Mouse (Mus musculus) granulocyte monocyte progenitor cell, adult 5-6 weeks (primary cell): ENCODE data around the gene Itpr3. TPM values are rescaled to one million over a fixed set of nuclear protein-coding genes. Genes with fewer than 3 reads are reported as not detected.

Experiments used
- ATAC-seq: replicated peaks from 2 replicates; pipeline ENCODE4 v1.8.0; 2016; ENCODE audit warnings: mild to moderate bottlenecking, moderate TSS enrichment, inconsistent platforms; ENCODE audit not compliant: poor library complexity, severe bottlenecking
- total RNA-seq, 2 experiments: library from RNA; stranded (forward) in 1 of 2; stranded (reverse) in 1 of 2; fragments of 200-712, 200-1000 nt in 1 of 2; fragments of >200 nt in 1 of 2; fragmentation: Nextera tagmentation in 1 of 2; gene quantifications; 2 replicates each; pipeline ENCODE4 v1.2.3; 2014 to 2017

Itpr3 gene
- total RNA-seq, 2 experiments from 2014 or later: 4.0 to 6.1 TPM

DNA sequence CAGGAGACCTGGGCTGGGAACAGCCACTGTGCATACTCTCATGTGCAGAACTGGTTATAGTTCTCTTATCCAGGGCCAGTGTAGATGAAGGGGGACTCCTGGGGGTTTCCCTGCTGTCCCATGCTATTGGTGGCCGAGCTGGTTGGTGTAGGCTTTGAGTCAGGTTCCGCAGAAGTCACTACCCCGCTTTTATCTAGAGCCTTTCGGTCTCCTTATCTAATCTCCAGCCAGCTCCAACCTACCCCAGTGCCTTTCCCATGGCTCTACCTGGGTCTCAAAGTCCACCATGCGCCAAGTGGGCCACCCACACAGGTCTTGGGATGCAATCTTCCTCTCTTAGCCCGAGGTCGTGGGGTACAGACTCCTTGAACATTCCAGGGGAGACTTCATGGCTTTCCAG is 9.0 kb downstream of the Itpr3 start:
- no peak for ATAC-seq

DNA sequence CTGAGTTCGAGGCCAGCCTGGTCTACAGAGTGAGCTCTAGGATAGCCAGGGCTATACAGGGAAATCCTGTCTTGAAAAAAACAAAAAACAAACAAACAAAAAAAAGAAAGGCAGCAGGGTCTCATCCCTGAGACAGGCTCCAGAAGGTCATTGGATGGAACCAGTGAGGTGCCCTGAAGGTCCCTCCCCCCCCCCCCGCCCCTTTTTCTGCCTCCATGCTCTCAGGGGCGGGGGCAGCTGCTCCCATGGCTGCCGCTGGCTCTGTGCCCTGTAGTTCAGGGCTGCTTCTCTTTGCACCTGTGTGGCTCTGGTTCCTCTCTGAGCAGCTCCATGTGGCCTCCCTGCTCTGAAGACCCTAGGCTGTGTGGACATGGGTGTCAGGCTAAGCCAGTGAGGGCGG is 12.0 kb downstream of the Itpr3 start:
- no peak for ATAC-seq

DNA sequence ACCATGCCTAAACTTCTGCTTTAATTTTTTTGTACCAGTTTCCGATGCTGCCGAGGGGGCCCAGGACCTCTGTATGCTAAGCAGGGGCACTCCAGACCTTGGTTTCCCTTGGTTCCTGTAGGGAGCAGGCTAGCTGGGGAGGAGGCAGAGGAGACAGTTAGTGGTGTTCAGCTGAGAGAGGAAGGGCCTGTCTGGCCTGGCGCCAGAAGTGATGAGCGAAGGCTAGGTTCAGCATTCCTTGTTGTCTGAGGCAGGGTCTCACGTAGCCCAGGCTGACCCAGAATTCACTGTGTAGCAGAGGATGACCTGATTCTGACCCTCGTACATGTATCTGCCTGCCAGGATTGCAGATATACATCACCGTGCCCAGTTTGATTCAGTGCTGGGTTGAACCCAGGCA is 13.8 kb downstream of the Itpr3 start:
- no peak for ATAC-seq

DNA sequence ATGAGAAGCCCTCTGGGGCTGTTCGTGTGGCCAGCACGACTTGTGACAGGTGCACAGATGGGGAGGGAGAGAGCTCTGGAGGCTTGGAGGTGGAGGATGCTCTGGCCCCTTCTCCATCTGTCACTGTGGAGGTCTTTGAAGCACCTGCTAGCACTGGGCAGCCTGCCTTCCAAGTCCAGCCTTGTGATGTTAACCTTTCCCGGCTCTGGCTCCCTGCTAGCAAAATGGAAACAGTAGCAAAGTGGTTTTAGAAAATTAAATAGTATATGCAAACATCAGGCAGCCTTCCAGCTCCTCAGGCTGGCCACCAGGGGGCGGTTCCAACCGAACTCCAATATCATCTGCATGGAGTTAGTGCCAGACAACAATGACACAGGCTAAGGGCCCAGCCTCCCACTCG is 14.5 kb downstream of the Itpr3 start:
- no peak; the same call in 1 of the 2 replicates for ATAC-seq

DNA sequence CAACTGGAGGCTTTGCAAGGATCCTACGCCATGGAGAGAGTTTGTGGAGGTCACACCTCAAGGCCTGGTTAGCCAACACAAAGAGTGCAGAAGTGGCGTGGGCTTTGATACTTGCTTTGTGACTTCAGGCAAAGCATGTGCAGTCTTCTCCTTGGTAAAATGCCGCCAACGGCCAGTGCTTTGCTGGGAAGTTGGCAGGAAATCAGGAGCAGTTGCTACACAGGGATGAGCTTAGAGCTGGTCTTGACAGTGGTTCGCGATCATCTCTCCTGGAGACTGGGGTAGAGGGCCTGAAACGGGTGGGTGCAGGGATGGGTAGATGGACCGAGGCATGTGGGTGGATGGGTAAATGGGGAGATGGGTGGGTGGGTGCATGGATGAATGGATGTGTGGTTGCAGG is 15.3 kb downstream of the Itpr3 start:
- ATAC-seq: no peak

DNA sequence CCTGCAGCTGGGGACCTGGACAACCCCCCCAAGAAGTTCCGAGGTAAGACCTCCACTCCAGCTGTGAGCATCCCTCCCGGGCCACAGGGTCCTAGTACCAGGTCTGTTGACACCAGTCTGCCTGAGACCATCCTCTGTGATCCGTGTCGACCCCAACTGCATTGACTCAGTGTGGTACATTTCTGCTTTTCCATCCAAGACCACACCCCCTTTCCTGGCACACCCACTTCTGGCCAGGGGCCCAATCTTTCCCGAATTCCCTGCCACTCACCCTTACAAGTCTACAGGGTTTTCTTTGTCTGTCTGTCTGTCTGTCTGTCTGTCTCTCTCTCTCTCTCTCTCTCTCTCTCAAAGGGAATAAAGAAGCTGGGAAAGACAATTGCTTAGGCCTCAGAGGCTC is 16.0 kb downstream of the Itpr3 start:
- ATAC-seq: no peak

DNA sequence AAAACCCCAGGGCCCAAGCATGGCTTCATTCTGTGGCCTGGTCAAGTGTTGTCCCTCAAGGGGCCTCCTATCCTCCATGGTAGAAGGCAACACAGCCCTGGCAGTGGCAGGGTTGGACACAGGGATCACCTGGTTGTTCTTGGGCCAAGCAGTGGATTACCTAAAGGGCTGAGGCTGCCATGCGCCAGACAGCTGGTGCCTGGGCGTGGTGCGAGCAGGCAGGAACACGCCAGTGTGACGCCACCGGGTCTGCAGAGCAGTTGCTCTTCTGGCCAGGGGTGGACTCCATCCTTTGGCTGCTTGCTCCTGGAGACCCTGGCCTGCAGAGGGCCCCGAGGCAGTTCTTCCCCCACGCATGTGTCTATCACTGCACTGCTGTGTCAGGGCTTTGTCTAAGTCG is 16.7 kb downstream of the Itpr3 start:
- ATAC-seq: no peak

DNA sequence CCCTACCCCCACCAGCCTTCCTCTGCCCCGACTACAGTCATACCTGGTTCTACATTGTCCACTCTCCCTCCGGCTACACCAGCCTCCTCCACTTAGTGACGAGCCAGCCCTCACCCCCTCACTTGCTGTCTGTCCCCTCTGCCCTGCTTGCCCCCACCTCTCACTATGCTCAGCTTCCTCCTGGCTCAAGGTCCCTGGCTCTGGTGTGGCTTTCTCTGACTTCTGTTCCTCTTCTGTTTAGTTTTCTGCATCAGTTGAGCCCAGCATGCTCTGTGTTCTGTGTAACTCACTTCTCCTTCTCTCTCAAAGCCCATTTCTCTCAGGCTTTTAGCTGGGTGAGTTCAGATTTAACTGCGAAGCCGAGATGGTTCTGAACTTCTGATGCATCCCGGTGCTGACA is 17.1 kb downstream of the Itpr3 start:
- peak; percentile 75 for ATAC-seq

DNA sequence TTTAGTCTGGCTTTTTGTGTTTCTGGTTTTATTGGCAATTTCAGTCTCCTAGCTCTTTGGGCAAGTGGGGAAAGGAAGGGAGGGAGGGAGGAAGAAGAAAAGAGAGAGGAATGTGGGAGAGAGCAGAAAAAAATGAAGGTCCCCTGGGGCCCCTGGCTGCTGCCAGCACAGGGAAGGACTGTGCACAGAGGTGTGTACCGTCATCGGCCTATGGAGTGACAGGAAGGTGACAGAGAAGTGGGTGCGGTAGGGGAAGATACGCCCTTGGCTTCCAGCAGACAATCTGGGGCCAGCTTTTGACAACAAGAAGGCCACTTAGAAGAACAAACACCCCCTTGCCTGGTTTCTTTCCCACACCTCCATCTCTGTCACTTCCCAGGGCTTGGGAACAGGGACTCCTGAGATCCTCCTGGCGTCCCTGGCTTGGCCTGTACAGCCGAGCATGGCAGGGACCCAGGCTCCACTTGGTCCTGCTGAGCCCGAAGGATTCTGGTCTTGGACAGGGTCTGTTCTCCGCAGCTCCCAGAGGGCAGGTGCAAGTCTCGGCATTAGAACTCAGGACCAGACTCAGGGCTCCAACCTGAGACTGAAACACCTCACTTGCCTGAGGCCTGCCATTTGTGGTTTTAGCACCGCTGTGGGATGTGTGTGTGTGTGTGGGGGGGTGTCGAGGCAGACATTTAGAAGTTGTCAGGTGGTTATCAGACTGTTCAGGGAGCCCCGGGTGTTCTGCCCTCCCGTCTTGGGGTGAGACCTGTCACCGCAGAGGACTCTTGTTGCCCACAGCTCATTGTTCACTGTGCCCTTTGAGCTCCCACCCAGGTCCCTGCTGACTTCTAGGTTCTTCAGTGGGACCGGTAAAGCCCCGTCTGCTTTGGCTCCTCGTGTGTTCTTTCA is 18.0 kb downstream of the Itpr3 start:
- ATAC-seq: no peak

DNA sequence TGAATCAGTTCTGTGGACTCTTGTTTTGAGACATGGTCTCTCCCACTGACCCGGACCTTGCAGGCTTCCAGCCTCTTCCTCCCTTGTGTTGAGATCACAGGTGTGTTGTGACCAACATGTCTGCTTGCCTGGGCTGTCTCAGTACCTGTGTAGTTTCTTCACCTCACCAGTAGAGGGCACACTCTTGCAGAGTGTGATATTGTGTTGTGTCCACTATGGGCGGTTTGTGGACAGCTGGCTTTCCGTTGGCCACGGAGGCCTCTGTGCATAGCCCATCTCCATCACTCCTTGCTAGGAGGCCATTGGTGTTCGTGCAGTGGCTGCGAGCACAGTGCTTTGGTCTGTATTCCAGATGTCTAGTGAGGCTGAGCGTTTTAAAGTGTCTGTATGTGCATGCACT is 20.0 kb downstream of the Itpr3 start:
- ATAC-seq: no peak

DNA sequence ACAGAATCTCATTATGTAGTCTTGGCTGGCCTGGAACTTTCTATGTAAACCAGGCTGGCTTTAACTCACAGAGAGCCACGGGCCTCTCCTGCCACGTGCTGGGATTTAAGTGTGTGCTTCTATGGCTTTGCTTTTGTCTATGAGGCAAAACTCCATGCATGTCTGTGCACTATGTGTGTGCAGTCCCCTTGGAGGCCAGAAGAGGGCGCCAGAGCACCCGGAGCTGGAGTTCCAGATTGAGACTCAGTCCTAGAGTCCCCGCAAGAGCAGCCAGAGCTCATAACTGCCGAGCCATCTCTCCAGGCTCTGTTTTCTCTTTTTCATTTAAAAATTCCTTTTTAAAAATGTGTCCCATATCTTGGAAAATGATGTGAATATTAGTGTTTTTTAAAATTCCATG is 20.8 kb downstream of the Itpr3 start:
- no peak for ATAC-seq

DNA sequence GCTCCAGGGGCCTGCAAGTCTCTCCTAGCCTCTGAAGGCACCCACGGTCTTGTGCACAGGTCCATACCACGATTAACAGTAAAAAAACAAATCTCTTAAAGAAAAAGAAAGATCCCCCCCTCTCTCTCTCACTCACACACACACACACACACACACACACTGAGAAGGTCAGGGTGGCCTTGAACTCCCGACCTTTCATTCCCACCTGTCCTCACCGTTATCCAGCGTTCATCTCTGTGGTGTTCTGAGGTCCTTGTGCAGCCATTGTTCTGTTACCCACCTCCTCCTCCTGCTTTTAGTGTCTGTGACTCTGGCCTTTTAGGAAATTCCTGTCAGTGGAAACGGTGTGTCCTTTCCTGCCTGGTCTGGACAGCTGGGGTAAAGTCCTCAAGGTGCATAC is 21.4 kb downstream of the Itpr3 start:
- ATAC-seq: no peak

DNA sequence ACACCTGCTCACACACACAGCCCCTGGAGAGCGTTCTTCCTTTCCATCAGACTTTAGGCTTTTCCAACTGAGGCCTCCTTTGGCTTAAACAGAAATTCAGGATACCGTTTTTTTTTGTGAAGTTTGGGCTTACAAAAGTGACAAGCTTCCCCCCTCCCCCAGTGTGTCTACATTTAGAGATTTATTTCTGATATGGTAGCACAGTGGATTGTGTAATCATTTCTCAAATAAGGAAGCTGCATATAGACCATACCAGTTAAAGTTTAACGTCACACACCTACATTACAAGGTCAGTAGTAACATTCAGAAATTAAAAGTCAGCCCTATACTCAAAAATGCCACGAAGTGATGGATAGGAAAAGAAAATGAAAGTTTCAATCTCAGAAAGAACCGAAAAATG is 24.8 kb downstream of the Itpr3 start:
- peak; percentile 59 for ATAC-seq

DNA sequence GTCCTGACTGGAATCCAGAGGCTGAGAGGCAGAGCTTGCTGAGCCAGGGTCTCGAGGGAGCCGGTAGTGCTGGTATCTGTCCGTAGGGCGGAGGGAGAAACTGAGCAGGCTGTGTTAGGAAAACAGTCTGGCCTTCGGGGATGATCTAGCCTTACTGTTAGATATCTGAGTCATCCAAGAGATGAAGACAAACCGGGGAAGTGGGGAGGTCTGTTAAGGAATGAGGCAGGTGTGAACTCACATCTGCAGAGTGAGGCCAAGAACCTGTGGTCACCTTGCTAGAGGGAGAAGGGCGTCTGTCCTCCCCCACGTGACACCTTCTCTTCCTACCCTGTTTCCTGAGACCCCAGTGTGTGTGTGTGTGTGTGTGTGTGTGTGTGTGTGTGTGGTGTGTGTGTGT is 25.7 kb downstream of the Itpr3 start:
- no peak for ATAC-seq

DNA sequence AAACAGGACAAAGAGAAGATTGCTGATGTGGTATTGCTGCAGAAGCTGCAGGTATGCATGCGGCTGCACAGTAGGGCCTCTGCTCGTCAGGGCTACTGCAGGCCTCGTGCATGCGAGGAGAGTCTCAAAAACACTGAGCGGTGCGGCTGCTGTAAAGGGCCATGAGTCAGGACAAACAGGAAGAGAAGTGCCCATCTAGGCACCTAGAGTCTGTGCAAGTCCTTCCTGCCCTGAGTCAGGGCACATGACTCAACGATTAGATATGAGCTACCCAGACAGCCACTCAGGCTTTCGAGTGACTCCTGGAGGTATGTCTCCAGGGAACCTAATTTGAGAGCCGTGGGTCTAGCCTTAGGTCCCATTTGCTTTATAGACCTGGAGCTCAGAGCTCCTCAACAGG is 26.5 kb downstream of the Itpr3 start:
- peak; percentile 59 for ATAC-seq

DNA sequence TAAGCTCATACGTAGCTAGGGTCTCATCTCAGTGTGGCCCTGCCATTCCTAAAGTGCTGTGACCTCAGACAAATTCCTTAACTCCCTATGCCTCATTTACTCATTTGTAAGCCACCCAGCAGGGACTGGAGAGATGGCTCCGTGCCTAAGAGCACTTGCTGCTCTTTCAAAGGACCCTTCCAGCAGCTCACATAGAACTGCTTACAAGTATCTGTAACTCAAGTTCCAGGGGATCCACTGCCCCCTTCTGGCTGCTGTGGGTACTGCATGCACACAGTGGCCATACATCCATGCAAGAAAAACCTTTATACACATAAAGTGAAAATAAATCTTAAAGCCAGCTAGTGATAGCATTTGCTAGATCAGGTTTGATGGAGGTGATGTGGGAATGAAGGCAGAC is 28.6 kb downstream of the Itpr3 start:
- ATAC-seq: no peak

DNA sequence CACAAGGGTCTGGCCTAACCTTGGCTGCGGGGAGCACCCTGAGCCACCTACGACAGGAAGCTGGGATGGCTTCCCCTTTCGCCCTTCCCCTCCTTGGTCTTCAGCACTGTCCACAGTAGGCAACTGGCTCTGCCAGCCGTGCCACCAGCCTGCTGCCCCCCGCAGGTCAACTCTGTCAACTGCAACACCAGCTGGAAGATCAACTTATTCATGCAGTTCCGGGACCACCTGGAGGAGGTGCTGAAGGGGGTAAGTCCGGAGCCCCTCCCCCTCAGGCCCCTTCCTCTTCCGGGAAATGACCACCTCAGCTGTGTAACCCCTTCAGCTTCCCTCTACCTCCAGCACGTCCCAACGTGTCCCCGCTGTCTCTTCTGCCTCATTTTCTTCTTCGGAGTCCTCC is 30.3 kb downstream of the Itpr3 start:
- peak; percentile 57 for ATAC-seq

DNA sequence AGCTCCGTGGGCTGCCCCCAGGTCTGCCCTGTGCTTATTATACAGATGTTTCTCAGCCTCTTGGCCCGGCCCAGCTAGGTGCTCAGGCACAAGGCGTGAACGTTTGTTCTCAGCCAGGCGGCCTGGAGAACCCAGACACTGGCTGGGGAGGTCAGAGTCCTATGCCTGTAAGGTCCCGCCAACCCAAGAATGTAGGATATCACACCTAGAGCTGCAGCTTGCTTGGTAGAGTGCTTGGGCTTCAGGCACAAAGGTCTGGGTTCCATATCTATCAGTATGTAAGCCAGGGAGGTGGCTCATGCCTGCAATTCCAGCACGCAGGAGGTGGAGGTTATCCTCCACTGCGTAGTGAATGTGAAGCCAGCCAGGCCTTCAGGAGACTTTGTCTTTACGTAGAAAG is 33.0 kb downstream of the Itpr3 start:
- no peak for ATAC-seq

DNA sequence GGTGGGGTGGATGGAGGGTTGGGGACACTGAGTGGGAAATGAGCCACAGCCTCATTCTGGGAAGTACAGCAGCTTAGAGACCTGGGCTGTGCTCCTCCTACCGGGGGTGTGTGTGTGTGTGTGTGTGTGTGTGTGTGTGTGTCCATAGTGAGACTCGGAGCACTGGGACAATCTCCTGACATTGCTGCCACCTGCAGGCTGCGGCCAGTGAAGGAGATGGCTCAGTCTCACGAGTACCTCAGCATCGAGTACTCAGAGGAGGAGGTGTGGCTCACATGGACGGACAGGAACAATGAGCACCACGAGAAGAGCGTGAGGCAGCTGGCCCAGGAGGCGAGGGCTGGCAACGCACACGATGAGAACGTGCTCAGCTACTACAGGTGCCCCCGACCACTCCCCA is 38.6 kb downstream of the Itpr3 start:
- no peak for ATAC-seq

DNA sequence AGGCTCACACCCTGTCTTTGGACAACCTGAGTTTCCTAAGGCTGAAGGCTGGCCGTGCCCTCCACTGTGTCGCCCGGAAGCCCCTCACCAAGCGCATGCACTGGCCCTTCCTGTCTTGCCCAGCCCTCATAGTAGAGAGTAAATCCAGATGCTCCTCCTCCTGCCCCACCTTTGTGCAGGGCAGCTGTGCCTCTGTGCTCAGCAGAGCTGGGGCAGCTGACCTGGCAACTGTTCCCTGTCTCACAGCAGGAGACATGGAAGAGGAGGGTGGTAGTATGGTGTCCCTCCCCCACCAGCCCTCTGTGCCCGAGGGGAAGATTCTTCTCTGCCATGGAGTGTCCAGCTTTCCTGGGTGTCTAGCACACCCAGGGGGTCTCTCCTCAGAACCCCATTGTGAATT is 44.6 kb downstream of the Itpr3 start:
- no peak for ATAC-seq

DNA sequence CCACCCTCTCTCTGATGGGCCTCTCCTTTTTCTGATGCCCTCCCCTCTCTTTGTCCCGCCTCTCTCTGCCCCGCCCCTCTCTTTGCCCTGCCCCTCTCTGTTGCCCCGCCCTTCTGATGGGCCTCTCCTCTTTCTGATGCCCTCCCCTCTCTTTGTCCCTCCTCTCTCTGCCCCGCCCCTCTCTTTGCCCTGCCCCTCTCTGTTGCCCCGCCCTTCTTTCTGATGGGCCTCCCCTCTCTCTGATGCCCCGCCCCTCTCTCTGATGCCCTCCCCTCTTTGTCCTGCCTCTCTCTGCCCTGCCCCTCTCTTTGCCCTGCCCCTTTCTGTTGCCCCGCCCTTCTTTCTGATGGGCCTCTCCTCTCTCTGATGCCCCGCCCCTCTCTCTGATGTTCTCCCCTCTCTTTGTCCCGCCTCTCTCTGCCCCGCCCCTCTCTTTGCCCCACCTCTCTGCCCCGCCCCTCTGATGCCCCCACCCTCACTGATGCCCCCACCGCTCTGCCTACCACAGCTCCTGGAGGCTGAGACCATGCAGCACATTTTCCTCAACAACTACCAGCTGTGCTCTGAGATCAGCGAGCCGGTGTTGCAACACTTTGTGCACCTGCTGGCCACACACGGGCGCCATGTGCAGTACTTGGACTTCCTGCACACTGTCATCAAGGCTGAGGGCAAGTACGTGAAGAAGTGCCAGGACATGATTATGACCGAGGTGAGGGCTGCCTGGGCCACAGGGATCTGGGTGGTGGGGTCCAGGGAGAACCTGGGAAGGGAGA is 48.8 kb downstream of the Itpr3 start:
- ATAC-seq: peak; percentile 70

DNA sequence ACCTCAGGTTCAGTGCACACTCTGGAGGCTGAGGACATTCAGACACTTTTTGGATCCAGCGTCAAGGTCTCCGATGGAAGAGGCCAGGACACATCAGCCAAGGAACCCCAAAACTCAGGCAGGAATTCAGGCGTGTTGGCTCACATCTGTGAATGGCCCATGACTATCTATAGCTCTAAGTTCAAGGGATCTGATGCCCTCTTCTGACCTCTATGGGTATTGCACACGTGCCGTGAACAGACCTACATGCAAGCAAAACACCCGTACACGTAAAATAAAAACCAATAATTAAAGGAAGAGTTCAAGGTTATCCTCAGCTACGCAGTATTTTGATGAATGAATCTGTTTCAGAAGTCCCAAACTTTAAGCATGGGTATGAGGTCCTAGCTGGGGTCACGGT is 49.6 kb downstream of the Itpr3 start:
- ATAC-seq: peak; percentile 47; the same call in 1 of the 2 replicates
